Mouse (Mus musculus) cerebellum, postnatal 4 days (tissue): Measurements from ENCODE around the gene Hmgcs2.
A peak's percentile ranks its signal among the peaks of the same experiment; 100 is the strongest.

ENCODE experiments used
- DNase-seq, 2 experiments: peaks; one replicate each; pipeline ENCODE4 v3.0.0; 2022; ENCODE audit warnings: low spot score in 2 of 2, mixed read lengths in 1 of 2

Hmgcs2 gene

GRCm38 (mm10) chr3:98279682-98280081 lies 553 bp upstream of the Hmgcs2 start:
- DNase-seq, result no peak

- peak; percentile 50 to 54 for DNase-seq
Observed at GRCm38 (mm10) chr3:98280933-98281678, 871 bp downstream of the Hmgcs2 start.

GRCm38 (mm10) chr3:98282422-98282821 lies 2.2 kb downstream of the Hmgcs2 start:
- no peak for DNase-seq

- DNase-seq, result no peak
Observed at GRCm38 (mm10) chr3:98283205-98283604, 3.0 kb downstream of the Hmgcs2 start.

- no peak for DNase-seq
Observed at GRCm38 (mm10) chr3:98291044-98291443, 10.8 kb downstream of the Hmgcs2 start.

- DNase-seq, result no peak
Observed at GRCm38 (mm10) chr3:98295965-98296364, 15.7 kb downstream of the Hmgcs2 start.

- no peak for DNase-seq
Observed at GRCm38 (mm10) chr3:98299391-98300100, 19.3 kb downstream of the Hmgcs2 start.

GRCm38 (mm10) chr3:98300266-98300665 lies 20.0 kb downstream of the Hmgcs2 start:
- DNase-seq, result no peak

GRCm38 (mm10) chr3:98301761-98302160 lies 21.5 kb downstream of the Hmgcs2 start:
- no peak for DNase-seq

GRCm38 (mm10) chr3:98308606-98309005 lies 28.4 kb downstream of the Hmgcs2 start:
- no peak for DNase-seq

- no peak for DNase-seq
Observed at GRCm38 (mm10) chr3:98310456-98310855, 30.2 kb downstream of the Hmgcs2 start.

- peak in 1 of 2 experiments; percentile 76 for DNase-seq
Observed at GRCm38 (mm10) chr3:98312867-98313266, 32.6 kb downstream of the Hmgcs2 start.

GRCm38 (mm10) chr3:98313294-98314155 lies 33.3 kb downstream of the Hmgcs2 start:
- DNase-seq, result no peak

- no peak for DNase-seq
Observed at GRCm38 (mm10) chr3:98315181-98315580, 34.9 kb downstream of the Hmgcs2 start.

- DNase-seq, result no peak
Observed at GRCm38 (mm10) chr3:98317143-98317542, 36.9 kb downstream of the Hmgcs2 start.

GRCm38 (mm10) chr3:98319190-98319589 lies 39.0 kb downstream of the Hmgcs2 start:
- peak in 1 of 2 experiments; percentile 27 for DNase-seq

- DNase-seq, result no peak
Observed at GRCm38 (mm10) chr3:98322209-98322608, 42.0 kb downstream of the Hmgcs2 start.

- DNase-seq, result no peak
Observed at GRCm38 (mm10) chr3:98324235-98324634, 44.0 kb downstream of the Hmgcs2 start.

- no peak for DNase-seq
Observed at GRCm38 (mm10) chr3:98334010-98334409, 53.8 kb downstream of the Hmgcs2 start.

- DNase-seq, result no peak
Observed at GRCm38 (mm10) chr3:98335331-98335730, 55.1 kb downstream of the Hmgcs2 start.

GRCm38 (mm10) chr3:98335886-98336285 lies 55.7 kb downstream of the Hmgcs2 start:
- no peak for DNase-seq
